Mouse (Mus musculus): Measurements from ENCODE around the gene 4930415O20Rik.

4930415O20Rik gene

GRCm38 (mm10) chr15:98570873-98571538 is at the start of gene 4930415O20Rik, which contains the start of gene Ccnt1:
Gene 4930415O20Rik (plus strand): TSS chr15:98571004.
Gene Ccnt1 (minus strand): TSS chr15:98570923.
- DNase-seq (ENCODE audit: low read depth) = peak; percentile 34

GRCm38 (mm10) chr15:98521245-98521644 is 49.6 kb upstream of the 4930415O20Rik start:
- no peak for DNase-seq (ENCODE audit: low read depth)

- no peak for DNase-seq (ENCODE audit: low read depth)
Observed at GRCm38 (mm10) chr15:98526057-98526456, 44.7 kb upstream of the 4930415O20Rik start.

GRCm38 (mm10) chr15:98527056-98527771 is 43.6 kb upstream of the 4930415O20Rik start:
- DNase-seq (ENCODE audit: low read depth) = no peak

- no peak for DNase-seq (ENCODE audit: low read depth)
Observed at GRCm38 (mm10) chr15:98528066-98528563, 42.7 kb upstream of the 4930415O20Rik start.

GRCm38 (mm10) chr15:98532281-98532680 is 38.5 kb upstream of the 4930415O20Rik start:
- no peak for DNase-seq (ENCODE audit: low read depth)

GRCm38 (mm10) chr15:98533035-98533531 is 37.7 kb upstream of the 4930415O20Rik start:
- peak; percentile 56 for DNase-seq (ENCODE audit: low read depth)

- peak; percentile 99 for DNase-seq (ENCODE audit: low read depth)
Observed at GRCm38 (mm10) chr15:98533881-98534627, 36.8 kb upstream of the 4930415O20Rik start, which contains the start of gene Kansl2. Gene Kansl2 (minus strand): TSS chr15:98534264.

GRCm38 (mm10) chr15:98535921-98536320 is 34.9 kb upstream of the 4930415O20Rik start:
- DNase-seq (ENCODE audit: low read depth) = no peak

- no peak for DNase-seq (ENCODE audit: low read depth)
Observed at GRCm38 (mm10) chr15:98536828-98537510, 33.8 kb upstream of the 4930415O20Rik start.

GRCm38 (mm10) chr15:98537923-98538322 is 32.9 kb upstream of the 4930415O20Rik start:
- no peak for DNase-seq (ENCODE audit: low read depth)

- DNase-seq (ENCODE audit: low read depth) = no peak
Observed at GRCm38 (mm10) chr15:98541064-98541463, 29.7 kb upstream of the 4930415O20Rik start.

- no peak for DNase-seq (ENCODE audit: low read depth)
Observed at GRCm38 (mm10) chr15:98543341-98543740, 27.5 kb upstream of the 4930415O20Rik start.

- no peak for DNase-seq (ENCODE audit: low read depth)
Observed at GRCm38 (mm10) chr15:98545151-98545550, 25.7 kb upstream of the 4930415O20Rik start.

GRCm38 (mm10) chr15:98546843-98547242 is 24.0 kb upstream of the 4930415O20Rik start:
- DNase-seq (ENCODE audit: low read depth) = no peak

GRCm38 (mm10) chr15:98552758-98553157 is 18.0 kb upstream of the 4930415O20Rik start:
- no peak for DNase-seq (ENCODE audit: low read depth)

- no peak for DNase-seq (ENCODE audit: low read depth)
Observed at GRCm38 (mm10) chr15:98555881-98556280, 14.9 kb upstream of the 4930415O20Rik start.

GRCm38 (mm10) chr15:98557186-98557585 is 13.6 kb upstream of the 4930415O20Rik start:
- no peak for DNase-seq (ENCODE audit: low read depth)

GRCm38 (mm10) chr15:98566973-98567277 is 3.9 kb upstream of the 4930415O20Rik start:
- DNase-seq (ENCODE audit: low read depth) = no peak

GRCm38 (mm10) chr15:98567278-98568134 is 3.3 kb upstream of the 4930415O20Rik start:
- DNase-seq (ENCODE audit: low read depth) = peak; percentile 100

Data from induced T-regulatory cell, adult 2 months (primary cell).